Mouse (Mus musculus) lung, embryonic 16.5 days (tissue): ENCODE results near the gene Cant1. TPM values are rescaled to one million over a fixed set of nuclear protein-coding genes. Genes with fewer than 3 reads are reported as not detected.

Source experiments
- ATAC-seq: fragments of 200-750 bp; cut with Nextera tagmentation; 2 replicates; pipeline ENCODE4 v1.8.0; 2017; ENCODE audit warnings: low read depth, mild to moderate bottlenecking, moderate library complexity
- H3K27ac ChIP-seq: fragments of 300-500 bp; sonication (generic); 2 replicates; pipeline ENCODE4 v1.5.1; 2014; ENCODE audit warnings: mild to moderate bottlenecking, control low read depth, low read length
- H3K27me3 ChIP-seq: fragments of 300-500 bp; sonication (generic); 2 replicates; pipeline ENCODE4 v1.6.1; 2014; ENCODE audit warnings: low read depth, low read length, mixed read lengths; ENCODE audit not compliant: control insufficient read depth, insufficient read depth
- H3K36me3 ChIP-seq: fragments of 300-500 bp; sonication (generic); 2 replicates; pipeline ENCODE4 v1.6.1; 2014; ENCODE audit warnings: low read length; ENCODE audit not compliant: control insufficient read depth, insufficient read depth
- H3K4me1 ChIP-seq: fragments of 300-500 bp; sonication (generic); replicated peaks from 2 replicates; pipeline ENCODE4 v1.6.1; 2014; ENCODE audit warnings: low read length, mixed read lengths; ENCODE audit not compliant: control insufficient read depth, insufficient read depth
- H3K4me2 ChIP-seq: fragments of 300-500 bp; sonication (generic); 2 replicates; pipeline ENCODE4 v1.6.1; 2014; ENCODE audit warnings: low read depth, low read length, control low read depth
- H3K4me3 ChIP-seq: fragments of 300-500 bp; sonication (generic); 2 replicates; pipeline ENCODE4 v1.5.1; 2014; ENCODE audit warnings: mild to moderate bottlenecking, low read length, control low read depth
- H3K9ac ChIP-seq: fragments of 300-500 bp; sonication (generic); 2 replicates; pipeline ENCODE4 v1.6.1; 2014; ENCODE audit warnings: low read length, control low read depth
- H3K9me3 ChIP-seq: fragments of 300-500 bp; sonication (generic); 2 replicates; pipeline ENCODE4 v1.6.1; 2016; ENCODE audit warnings: low read length; ENCODE audit not compliant: control insufficient read depth
- WGBS: fragments of 180-500 bp; shearing (Covaris S2); extraction: QIAGEN DNeasy Blood & Tissue Kit; methylation state at CpG from one replicate; pipeline ENCODE4 v1.1.7; 2014; 5-methylcytosine and 5-hydroxymethylcytosine counted together
- polyA plus RNA-seq: library from polyadenylated mRNA; unstranded; fragments of >200 nt; fragmentation: Nextera tagmentation; extraction: Ambion mirVana; gene quantifications from 2 replicates; pipeline ENCODE4 v1.2.1, GENCODE M21; 2015

The Cant1 gene
- polyA plus RNA-seq, 1 experiment from 2014 or later = 26.5 TPM

- no peak overlapping the region for H3K9ac ChIP-seq
- no peak overlapping the region for H3K27ac ChIP-seq
- H3K4me2 ChIP-seq = no peak overlapping the region
- WGBS = 71% methylated on average over 2 of the region's 2 CpGs
- peaks cover 3% of the 10 kb centered on the region for H3K4me1 ChIP-seq
- no peak overlapping the region for H3K4me3 ChIP-seq
- no peaks in the 10 kb centered on the region for H3K27me3 ChIP-seq
- ATAC-seq = no peak
- H3K9me3 ChIP-seq = no peaks in the 10 kb centered on the region
- H3K36me3 ChIP-seq = peaks cover 11% of the 10 kb centered on the region
Observed at GRCm38 (mm10) chr11:118412601-118413000, 6.3 kb downstream of the Cant1 start.

- Histone ChIP-seq H3K27me3 (no peaks in the 10 kb centered on the region), H3K36me3 (peaks cover 15% of the 10 kb centered on the region), H3K27ac (no peak overlapping the region), H3K9me3 (no peaks in the 10 kb centered on the region), H3K4me1 (no peaks in the 10 kb centered on the region), H3K4me2 (no peak overlapping the region), H3K9ac (no peak overlapping the region), H3K4me3 (no peak overlapping the region)
- no peak for ATAC-seq
- 89% methylated on average over 8 of the region's 8 CpGs for WGBS
Observed at GRCm38 (mm10) chr11:118411271-118411670, 7.6 kb downstream of the Cant1 start.

DNA sequence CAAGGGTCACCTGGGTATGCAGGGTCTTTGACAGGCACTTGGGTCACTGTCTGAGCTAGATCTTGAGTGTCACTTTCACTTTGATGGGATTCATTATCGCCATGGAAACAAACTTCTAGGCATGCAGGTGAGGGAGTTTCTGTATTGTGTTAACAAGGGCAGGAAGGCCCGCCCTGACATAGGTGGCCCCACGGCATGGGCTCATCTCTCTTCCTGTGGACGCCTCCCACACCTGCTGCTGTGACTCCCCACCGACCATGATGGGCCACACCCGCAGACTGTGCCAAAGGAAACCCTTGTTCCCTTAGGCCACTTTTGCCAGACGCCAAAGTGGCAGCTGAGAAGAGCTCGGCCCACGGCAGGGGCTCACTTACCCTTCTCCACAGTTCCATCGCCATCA is 8.4 kb downstream of the Cant1 start:
- H3K27me3 ChIP-seq = no peaks in the 10 kb centered on the region
- peaks cover 15% of the 10 kb centered on the region for H3K36me3 ChIP-seq
- H3K27ac ChIP-seq = no peak overlapping the region
- H3K9ac ChIP-seq = no peak overlapping the region
- H3K4me3 ChIP-seq = no peak overlapping the region
- 79% methylated on average over 10 of the region's 10 CpGs for WGBS
- ATAC-seq = 0 out of 2 replicates have a peak, but pooled peaks have one; percentile 2
- H3K9me3 ChIP-seq = no peaks in the 10 kb centered on the region
- no peaks in the 10 kb centered on the region for H3K4me1 ChIP-seq
- no peak overlapping the region for H3K4me2 ChIP-seq

DNA sequence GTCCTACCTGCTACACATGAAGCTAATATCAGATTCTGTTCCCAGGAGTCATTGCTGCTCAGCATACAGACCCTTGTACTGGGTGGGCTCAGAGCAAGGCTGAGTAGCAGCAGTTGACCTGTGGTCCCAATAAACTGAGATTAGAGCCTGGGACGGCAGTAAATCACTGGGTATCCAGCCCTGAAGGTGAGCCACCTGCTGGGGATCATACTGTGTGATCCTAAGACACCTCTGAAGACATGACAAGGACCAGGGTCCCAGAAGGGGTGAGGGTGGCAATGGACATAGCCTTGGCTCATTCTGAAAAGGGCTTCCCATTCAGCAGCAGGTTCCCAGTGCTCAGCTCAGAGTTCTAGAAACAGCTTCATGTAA is 8.8 kb downstream of the Cant1 start:
- Histone ChIP-seq H3K27ac (no peak overlapping the region), H3K36me3 (peaks cover 13% of the 10 kb centered on the region), H3K4me1 (no peaks in the 10 kb centered on the region), H3K9ac (no peak overlapping the region), H3K4me2 (no peak overlapping the region), H3K27me3 (no peaks in the 10 kb centered on the region), H3K9me3 (no peaks in the 10 kb centered on the region), H3K4me3 (no peak overlapping the region)
- WGBS = 63% methylated on average over 1 of the region's 1 CpGs
- no peak for ATAC-seq

- Histone ChIP-seq H3K4me2 (no peak overlapping the region), H3K4me1 (no peaks in the 10 kb centered on the region), H3K9me3 (no peaks in the 10 kb centered on the region), H3K36me3 (peaks cover 13% of the 10 kb centered on the region), H3K4me3 (no peak overlapping the region), H3K27ac (no peak overlapping the region), H3K27me3 (no peaks in the 10 kb centered on the region), H3K9ac (no peak overlapping the region)
- WGBS = 68% methylated on average over 12 of the region's 12 CpGs
- ATAC-seq = no peak
Observed at GRCm38 (mm10) chr11:118409106-118410072, 9.5 kb downstream of the Cant1 start.

DNA sequence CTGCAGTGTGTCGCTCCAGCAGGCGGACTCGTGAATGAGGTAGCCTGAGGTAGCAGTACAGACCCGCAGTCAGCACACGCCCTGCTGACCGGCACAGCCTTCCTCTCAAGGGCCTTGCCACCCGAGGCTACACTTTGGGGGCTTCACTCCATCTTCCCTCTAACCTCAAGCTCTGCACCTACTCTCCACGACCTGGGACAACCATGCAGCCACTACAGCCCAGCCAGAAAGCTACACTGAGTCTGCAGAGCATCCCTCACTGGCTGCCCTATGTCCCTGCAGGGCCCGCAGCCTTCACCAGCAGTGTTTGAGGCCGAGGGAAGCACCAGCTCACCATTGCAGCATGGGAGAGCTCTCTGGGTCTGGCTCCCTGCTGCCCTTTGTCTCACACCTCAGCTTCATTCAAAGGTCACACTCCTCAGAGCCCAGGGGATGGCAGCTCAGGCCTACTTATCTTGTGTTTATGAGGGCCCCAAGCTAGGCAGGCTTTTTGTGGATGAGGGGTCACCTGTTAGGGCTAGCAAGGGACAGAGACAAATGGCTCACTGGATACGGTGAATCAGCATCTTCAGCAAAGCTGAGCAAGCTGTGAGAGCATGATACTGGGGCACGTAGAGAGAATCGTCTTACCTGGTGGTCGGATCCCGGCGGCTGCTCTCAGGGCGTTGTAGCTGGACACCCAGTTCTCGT is 10.7 kb downstream of the Cant1 start:
- Histone ChIP-seq H3K4me2 (no peak overlapping the region), H3K4me1 (no peaks in the 10 kb centered on the region), H3K27ac (no peak overlapping the region), H3K4me3 (no peak overlapping the region), H3K36me3 (peaks cover 13% of the 10 kb centered on the region), H3K9me3 (no peaks in the 10 kb centered on the region), H3K27me3 (no peaks in the 10 kb centered on the region), H3K9ac (no peak overlapping the region)
- ATAC-seq = no peak
- WGBS = 63% methylated on average over 18 of the region's 18 CpGs

DNA sequence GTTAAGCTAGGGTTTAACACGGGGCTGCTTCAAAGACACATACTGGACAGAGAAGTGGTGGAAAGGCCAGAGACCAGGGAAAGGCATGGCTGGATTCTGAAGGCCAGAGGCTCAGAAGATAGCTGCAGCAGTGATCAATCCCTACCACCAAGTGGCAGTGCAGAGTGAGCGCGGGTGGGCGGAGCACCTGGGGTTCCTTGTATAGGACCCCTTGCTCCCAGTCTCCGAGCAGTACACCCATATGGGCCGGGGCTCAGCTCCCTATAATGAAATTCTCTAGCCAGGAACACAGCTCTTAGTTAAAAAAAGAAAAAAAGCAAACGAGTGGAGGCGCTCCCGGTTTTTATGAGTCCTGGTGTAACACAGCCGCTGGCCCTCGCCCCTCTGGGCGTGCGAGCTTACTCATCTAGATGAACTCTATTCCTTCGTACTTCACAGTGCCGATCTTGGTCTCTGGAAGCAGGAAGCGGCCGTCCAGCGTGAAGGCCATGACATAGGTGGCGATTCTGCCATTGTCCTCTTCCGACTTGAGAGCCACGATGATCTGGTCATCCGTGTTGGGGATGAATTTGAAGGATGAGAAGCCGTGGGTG is 11.5 kb downstream of the Cant1 start:
- no peaks in the 10 kb centered on the region for H3K4me1 ChIP-seq
- no peaks in the 10 kb centered on the region for H3K27me3 ChIP-seq
- H3K27ac ChIP-seq = no peak overlapping the region
- H3K9ac ChIP-seq = no peak overlapping the region
- H3K36me3 ChIP-seq = peaks cover 13% of the 10 kb centered on the region
- 74% methylated on average over 23 of the region's 23 CpGs for WGBS
- no peak overlapping the region for H3K4me2 ChIP-seq
- no peak overlapping the region for H3K4me3 ChIP-seq
- H3K9me3 ChIP-seq = no peaks in the 10 kb centered on the region
- no peak for ATAC-seq

DNA sequence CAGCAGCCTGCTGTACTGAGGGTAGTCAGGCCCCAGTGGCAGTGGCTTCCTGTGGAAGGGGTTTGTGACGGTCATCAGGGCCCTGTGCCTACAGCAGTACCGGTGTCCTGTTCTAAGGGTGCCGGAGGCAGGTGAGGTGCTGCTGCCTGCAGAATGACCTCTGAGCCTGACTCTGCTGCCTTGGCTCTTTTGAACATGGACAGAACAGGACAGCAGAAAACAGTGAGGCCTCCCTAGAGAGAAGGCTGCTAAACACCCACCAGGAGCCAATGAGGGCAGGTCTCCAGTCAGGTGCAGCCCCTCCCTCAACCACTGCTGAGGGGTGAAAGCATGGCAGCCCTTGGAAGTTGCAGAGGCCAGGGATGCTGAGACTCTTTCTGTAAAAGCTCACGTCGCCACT is 12.4 kb downstream of the Cant1 start:
- Histone ChIP-seq H3K9ac (no peak overlapping the region), H3K4me1 (0 out of 2 replicates have a peak, but pooled peaks cover 2% of the 10 kb centered on the region), H3K4me3 (no peak overlapping the region), H3K27ac (no peak overlapping the region; the same call in 1 of the 2 replicates), H3K36me3 (peaks cover 13% of the 10 kb centered on the region), H3K9me3 (no peaks in the 10 kb centered on the region), H3K27me3 (no peaks in the 10 kb centered on the region), H3K4me2 (no peak overlapping the region)
- WGBS = 78% methylated on average over 5 of the region's 5 CpGs
- ATAC-seq = no peak

- no peak overlapping the region for H3K4me3 ChIP-seq
- H3K4me1 ChIP-seq = 0 out of 2 replicates have a peak, but pooled peaks cover 6% of the 10 kb centered on the region
- H3K36me3 ChIP-seq = peaks cover 3% of the 10 kb centered on the region; the same call in 1 of the 2 replicates
- no peaks in the 10 kb centered on the region for H3K27me3 ChIP-seq
- no peak overlapping the region for H3K27ac ChIP-seq
- H3K4me2 ChIP-seq = no peak overlapping the region
- H3K9me3 ChIP-seq = no peaks in the 10 kb centered on the region
- ATAC-seq = no peak
- WGBS = 92% methylated on average over 8 of the region's 8 CpGs
- no peak overlapping the region for H3K9ac ChIP-seq
Observed at GRCm38 (mm10) chr11:118405311-118405710, 13.6 kb downstream of the Cant1 start.
